Mouse (Mus musculus) bone marrow macrophage, adult 2 months (primary cell): Measurements from ENCODE around the gene Xab2. TPM values are rescaled to one million over a fixed set of nuclear protein-coding genes. Genes with fewer than 3 reads are reported as not detected.

ENCODE experiments used
- H3K27ac ChIP-seq: 2 replicates; pipeline ENCODE4 v1.5.1; 2012; ENCODE audit warnings: low read depth, low read length; ENCODE audit not compliant: insufficient read depth
- H3K4me1 ChIP-seq: 2 replicates; pipeline ENCODE4 v1.6.1; 2012; ENCODE audit warnings: low read length; ENCODE audit not compliant: control insufficient read depth, insufficient read depth
- H3K4me3 ChIP-seq: 2 replicates; pipeline ENCODE4 v1.5.1; 2012; ENCODE audit warnings: mild to moderate bottlenecking, low read length, moderate library complexity; ENCODE audit not compliant: insufficient read depth
- CTCF ChIP-seq: IDR thresholded peaks from 2 replicates; pipeline ENCODE4 v1.5.1; 2012; ENCODE audit warnings: low read depth, mild to moderate bottlenecking, low read length, moderate library complexity
- POLR2A ChIP-seq: IDR thresholded peaks from 2 replicates; pipeline ENCODE4 v1.6.1; 2012; ENCODE audit warnings: mild to moderate bottlenecking, low read depth, low read length, borderline replicate concordance
- polyA plus RNA-seq: library from polyadenylated mRNA; stranded (reverse); fragments of >200 nt; gene quantifications from 2 replicates; pipeline ENCODE4 v1.2.4, GENCODE M21; 2012; ENCODE audit not compliant: missing spikeins, insufficient read depth, insufficient read length

Gene Xab2
- polyA plus RNA-seq, 1 experiment, result 36.4 TPM

- Histone ChIP-seq H3K4me1 (peaks cover 34% of the 10 kb centered on the region), H3K4me3 (peak overlapping the region; percentile 55), H3K27ac (peak overlapping the region; percentile 96)
- TF ChIP-seq CTCF (no peak), POLR2A (no peak)
Observed at GRCm38 (mm10) chr8:3648268-3648667, 27.2 kb upstream of the Xab2 start.

GRCm38 (mm10) chr8:3647561-3647960 is 26.4 kb upstream of the Xab2 start:
- H3K27ac ChIP-seq, result peak overlapping the region; percentile 96
- TF ChIP-seq CTCF (no peak), POLR2A (no peak)
- no peak overlapping the region for H3K4me3 ChIP-seq
- peaks cover 31% of the 10 kb centered on the region for H3K4me1 ChIP-seq

GRCm38 (mm10) chr8:3646824-3647531 is 25.9 kb upstream of the Xab2 start:
- no peak overlapping the region for H3K4me3 ChIP-seq
- H3K4me1 ChIP-seq, result peaks cover 31% of the 10 kb centered on the region
- peak overlapping the region; percentile 96 for H3K27ac ChIP-seq
- no peak for TF ChIP-seq CTCF
- TF ChIP-seq POLR2A, result no peak

- no peak overlapping the region for H3K27ac ChIP-seq
- H3K4me1 ChIP-seq, result peaks cover 31% of the 10 kb centered on the region
- TF ChIP-seq POLR2A, result no peak
- TF ChIP-seq CTCF, result peak; percentile 33
- H3K4me3 ChIP-seq, result no peak overlapping the region
Observed at GRCm38 (mm10) chr8:3645804-3646203, 24.7 kb upstream of the Xab2 start.

- H3K4me1 ChIP-seq, result peaks cover 9% of the 10 kb centered on the region
- peak overlapping the region; percentile 79 for H3K4me3 ChIP-seq
- H3K27ac ChIP-seq, result peak overlapping the region; percentile 28
- TF ChIP-seq CTCF (no peak), POLR2A (no peak)
Observed at GRCm38 (mm10) chr8:3631478-3631875, 10.4 kb upstream of the Xab2 start.

GRCm38 (mm10) chr8:3630647-3631477 is 9.7 kb upstream of the Xab2 start, which contains the start of gene Stxbp2:
Gene Stxbp2 (plus strand): TSS chr8:3630955.
- peak; percentile 80; the same call in 1 of the 2 replicates for TF ChIP-seq POLR2A
- TF ChIP-seq CTCF, result no peak
- Histone ChIP-seq H3K4me3 (peak within 1 kb of the TSS; percentile 79), H3K27ac (peak within 1 kb of the TSS; percentile 28), H3K4me1 (peaks cover 9% of the 10 kb centered on the region)

- Histone ChIP-seq H3K4me1 (peaks cover 9% of the 10 kb centered on the region), H3K4me3 (no peak overlapping the region), H3K27ac (no peak overlapping the region)
- no peak for TF ChIP-seq CTCF
- no peak for TF ChIP-seq POLR2A
Observed at GRCm38 (mm10) chr8:3628014-3628413, 6.9 kb upstream of the Xab2 start.

- no peak overlapping the region for H3K4me3 ChIP-seq
- H3K4me1 ChIP-seq, result peaks cover 9% of the 10 kb centered on the region
- no peak overlapping the region for H3K27ac ChIP-seq
- TF ChIP-seq POLR2A (no peak), CTCF (no peak)
Observed at GRCm38 (mm10) chr8:3626971-3627370, 5.9 kb upstream of the Xab2 start.

GRCm38 (mm10) chr8:3625445-3625844 is 4.3 kb upstream of the Xab2 start, which contains the start of gene Pcp2:
Gene Pcp2 (minus strand): TSS chr8:3625545.
- Histone ChIP-seq H3K4me1 (peaks cover 5% of the 10 kb centered on the region), H3K4me3 (no peak within 1 kb of the TSS)
- no peak for TF ChIP-seq CTCF
- no peak for TF ChIP-seq POLR2A

GRCm38 (mm10) chr8:3622119-3622518 is 1.0 kb upstream of the Xab2 start:
- peaks cover 4% of the 10 kb centered on the region; the same call in 1 of the 2 replicates for H3K4me1 ChIP-seq
- no peak overlapping the region for H3K27ac ChIP-seq
- TF ChIP-seq CTCF, result no peak
- no peak for TF ChIP-seq POLR2A
- H3K4me3 ChIP-seq, result peak overlapping the region; percentile 81

More at GRCm38 (mm10) chr8:3625445-3625844, 4.3 kb upstream of the Xab2 start, which contains the start of gene Pcp2:
- no peak within 1 kb of the TSS for H3K27ac ChIP-seq
